Mouse (Mus musculus) kidney, postnatal 14 days (tissue): ENCODE data around the gene Psen1.

Experiments
- DNase-seq: peaks from one replicate; pipeline ENCODE4 v3.0.0; 2022; ENCODE audit warnings: mixed read lengths

Gene Psen1

GRCm38 (mm10) chr12:83781204-83781603 lies 93.3 kb downstream of the Psen1 start:
- no peak for DNase-seq

GRCm38 (mm10) chr12:83781640-83782278 lies 93.8 kb downstream of the Psen1 start:
- DNase-seq = no peak

GRCm38 (mm10) chr12:83782669-83783068 lies 94.7 kb downstream of the Psen1 start:
- DNase-seq = no peak
